Mouse (Mus musculus): ENCODE data around the gene Farsa.

Farsa gene

DNA sequence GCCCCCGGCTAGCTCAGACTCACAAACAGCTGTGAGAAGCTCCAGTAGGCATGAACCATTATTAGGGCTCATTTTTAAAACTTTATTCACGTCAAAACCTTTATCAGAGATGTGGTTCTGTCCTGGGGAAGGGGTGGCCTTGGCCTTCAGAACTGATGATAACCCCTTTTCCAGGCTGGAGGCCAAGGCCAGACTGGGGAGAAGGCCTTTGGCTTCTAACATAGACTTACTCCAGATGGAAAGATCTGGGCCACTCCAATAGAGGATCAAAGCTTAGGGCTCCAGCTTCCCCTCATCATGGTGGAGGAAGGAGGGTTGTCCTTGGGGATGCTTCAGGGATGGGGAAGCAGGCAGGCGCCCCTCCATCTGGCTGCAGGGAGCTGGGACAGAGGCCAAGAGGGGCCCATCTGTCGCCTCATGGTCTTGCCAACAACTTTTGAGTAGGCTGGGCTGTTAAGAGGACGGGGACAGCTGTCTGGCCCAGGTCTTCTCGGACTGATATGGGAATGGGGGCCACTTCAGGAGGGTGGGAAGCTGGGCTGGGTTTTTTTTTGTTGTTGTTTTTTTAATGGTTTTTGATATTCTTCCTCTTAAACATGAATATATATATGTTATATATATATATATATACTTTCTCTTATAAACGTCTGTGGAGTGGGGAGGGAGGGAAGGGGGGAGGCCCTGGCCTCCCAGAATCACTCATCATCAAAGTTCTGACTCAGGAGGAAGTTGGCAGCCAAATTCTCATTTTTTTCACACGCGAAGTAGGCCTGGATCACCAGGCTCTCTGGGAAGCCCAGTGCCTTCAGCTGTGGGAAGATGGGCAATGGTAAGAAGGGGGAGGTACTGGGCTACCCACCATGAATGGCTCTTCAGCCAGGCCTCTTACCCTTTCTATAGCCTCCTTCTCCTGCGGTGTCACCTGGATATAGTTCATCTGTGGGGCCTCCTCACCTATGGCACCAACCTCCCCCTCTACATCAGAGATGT lies 21.6 kb upstream of the Farsa start:
- no peak for DNase-seq (ENCODE audit: low spot score)

DNA sequence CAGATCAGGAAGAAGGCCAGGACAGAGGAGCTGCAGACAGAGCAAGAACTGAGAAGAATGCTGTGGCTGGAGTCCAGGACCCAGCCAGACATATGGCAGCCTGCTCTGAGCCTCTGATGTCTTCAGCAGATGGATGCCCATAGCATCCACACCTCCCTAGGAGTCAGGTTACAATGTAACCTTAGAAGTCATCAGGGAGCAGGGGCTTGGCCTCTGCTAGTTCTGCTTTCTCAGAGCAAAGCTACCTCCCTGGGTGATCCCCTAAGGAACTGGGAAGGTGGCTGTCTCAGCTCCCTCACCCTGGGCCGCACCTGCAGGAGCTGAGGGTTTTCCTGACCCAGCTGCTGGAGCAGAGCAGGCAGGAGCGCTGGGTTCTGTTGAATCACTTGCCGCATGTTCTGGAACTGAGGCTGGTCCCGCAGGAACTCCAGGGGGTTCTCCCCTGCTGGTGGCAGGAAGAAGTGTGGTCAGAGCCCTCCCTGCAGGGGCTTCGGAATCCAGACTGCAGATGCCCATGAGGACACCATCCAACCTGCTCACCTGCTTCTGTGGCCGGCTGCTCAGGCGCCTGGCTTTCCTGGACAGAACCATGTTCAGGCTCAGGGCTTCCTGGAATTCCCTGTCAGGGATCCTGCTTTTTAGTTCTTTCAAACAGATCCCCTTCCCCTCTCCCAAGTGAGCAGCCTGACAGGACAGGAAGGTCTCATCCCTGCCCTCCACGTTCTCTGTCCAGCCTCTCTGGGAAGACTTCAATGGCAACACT lies 19.5 kb upstream of the Farsa start:
- no peak for DNase-seq (ENCODE audit: low spot score)

DNA sequence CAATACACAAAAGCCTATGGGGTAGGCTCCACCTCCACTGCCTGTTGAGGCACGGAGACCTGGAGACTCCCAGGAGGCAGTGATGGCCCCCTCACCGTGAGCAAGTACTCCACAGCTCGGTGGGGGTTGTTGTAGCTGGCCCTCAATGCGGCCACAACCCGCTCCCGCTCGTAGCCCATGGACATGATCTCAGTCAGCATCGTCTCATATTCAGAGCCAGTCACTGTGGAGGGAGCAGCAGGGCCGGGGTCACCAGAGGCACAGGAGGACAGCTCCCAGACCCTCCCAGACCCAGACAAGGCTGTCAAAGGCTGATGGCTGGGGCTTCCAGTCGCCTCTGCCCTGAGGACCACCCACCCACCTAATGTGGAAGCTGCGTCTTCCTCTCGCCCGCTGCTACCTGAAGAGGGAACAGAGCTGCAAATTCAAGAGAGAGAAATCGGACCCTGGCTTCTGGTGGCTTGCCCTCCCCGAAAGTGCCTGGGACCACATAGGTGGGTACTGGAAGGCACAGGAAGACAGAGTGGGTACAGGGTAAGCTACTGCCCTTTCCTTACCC lies 18.8 kb upstream of the Farsa start:
- no peak for DNase-seq (ENCODE audit: low spot score)

DNA sequence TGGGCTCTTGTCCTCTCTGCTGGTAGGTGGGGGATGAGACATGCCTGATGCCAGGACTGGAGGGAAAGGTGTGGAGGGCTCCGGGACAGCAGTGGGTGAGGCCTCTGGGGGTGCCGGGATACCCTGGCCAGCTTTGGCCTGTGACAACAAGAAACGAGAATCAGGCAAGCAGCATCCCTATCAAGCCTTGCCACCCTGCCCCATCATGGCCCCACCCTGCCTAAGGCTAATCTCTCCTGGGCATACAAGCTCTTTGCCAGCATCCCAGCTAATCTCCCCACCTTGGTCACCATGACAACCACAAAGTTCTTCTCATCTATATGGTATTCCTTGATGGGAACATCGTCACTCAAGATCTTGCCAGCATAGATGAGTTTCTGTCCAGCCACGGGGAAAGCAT lies 18.3 kb upstream of the Farsa start:
- no peak for DNase-seq (ENCODE audit: low spot score)

DNA sequence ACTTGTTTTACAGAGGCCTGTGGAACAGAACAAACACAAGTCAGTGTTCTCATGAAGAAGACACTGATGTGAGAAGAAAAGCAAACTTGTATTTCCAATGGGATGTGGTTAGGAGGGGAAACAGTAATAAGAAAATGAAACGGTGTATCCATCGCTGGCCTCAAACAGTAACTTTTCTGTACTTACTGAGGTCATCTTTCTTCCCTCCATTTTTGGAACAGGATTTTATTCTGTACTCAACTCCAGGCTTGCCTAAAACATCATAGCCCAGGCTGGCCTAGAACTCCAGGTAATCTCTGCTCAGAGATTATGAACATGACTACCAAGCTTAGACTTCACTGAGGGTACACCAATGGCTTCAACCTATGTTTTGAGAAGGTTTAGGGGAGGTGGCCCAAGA lies 17.4 kb upstream of the Farsa start:
- DNase-seq (ENCODE audit: low spot score): no peak

DNA sequence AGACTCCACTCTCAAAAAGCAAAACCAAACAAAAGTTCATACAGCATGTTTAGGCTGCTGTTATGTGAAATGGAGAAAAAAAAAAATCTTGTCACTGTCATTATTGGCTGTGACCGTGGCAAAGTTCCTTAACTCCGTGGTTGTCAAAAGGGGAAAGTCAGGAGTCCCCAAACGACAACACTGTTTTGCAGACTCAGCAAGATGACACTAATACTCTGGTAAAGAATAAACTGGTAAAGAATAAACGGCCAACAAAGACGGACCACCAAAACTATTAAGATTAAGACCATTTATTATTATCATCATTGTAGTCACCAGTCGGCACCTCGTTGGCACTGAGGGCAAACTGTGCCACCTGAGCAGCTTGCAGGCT lies 16.9 kb upstream of the Farsa start:
- no peak for DNase-seq (ENCODE audit: low spot score)

DNA sequence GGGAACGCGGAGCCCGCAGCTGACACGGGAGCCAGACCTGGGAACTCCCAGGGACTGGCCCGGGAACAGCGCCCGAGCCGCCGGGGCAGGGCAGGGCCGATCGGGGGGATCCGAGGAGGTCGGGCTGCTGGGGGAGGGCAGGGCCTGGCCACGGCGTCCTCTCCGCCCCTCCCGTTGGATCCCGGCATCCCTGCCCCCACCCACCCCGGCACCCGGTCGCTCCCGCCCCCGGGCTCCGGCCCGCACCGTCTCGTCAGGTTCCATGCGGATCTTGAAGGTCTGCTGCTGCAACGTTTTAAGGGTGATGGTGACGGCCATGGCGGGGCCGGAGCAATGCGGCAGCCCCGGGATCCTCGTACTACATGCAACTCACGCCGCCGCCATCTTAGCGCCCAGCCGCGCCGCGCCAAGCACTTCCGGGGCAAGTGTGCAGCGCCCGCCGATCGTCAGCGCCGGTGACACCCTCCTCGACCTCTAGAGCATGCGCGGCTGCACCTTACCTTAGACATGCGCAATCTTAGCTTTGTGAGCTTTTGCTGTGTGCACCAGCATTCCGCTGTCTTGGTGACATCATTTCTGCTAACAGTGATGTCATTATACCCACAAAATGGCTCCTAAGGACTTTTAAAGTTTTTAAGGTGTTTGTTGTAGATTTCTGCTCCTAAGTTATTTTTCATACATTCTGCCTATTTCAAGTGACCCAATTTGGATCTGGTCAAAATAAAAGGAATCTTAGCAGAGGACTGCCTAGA lies 16.4 kb upstream of the Farsa start, which contains the start of gene Rad23a:
Gene Rad23a (minus strand): TSS at position 418 of the 752 bp plus-strand sequence.
- peak; percentile 88 for DNase-seq (ENCODE audit: low spot score)

DNA sequence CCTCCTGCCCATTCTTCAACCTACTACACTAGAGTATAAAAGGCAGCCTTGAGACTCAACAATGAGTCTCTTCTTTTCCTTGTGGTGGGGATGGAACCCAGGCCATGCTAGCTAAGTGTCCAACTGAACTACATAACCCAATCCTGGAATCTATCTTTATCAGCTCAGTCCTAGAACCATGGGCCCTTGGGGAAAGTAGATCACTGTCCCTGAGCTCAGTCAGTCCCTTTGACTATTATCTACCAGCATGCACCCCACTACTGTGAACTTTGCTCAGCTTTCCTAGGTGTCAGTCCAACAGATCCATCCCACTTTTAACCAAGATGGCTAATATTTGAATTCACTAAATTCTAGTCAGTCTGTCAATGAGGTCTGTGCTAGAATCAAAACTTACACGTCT lies 15.3 kb upstream of the Farsa start:
- DNase-seq (ENCODE audit: low spot score): no peak

DNA sequence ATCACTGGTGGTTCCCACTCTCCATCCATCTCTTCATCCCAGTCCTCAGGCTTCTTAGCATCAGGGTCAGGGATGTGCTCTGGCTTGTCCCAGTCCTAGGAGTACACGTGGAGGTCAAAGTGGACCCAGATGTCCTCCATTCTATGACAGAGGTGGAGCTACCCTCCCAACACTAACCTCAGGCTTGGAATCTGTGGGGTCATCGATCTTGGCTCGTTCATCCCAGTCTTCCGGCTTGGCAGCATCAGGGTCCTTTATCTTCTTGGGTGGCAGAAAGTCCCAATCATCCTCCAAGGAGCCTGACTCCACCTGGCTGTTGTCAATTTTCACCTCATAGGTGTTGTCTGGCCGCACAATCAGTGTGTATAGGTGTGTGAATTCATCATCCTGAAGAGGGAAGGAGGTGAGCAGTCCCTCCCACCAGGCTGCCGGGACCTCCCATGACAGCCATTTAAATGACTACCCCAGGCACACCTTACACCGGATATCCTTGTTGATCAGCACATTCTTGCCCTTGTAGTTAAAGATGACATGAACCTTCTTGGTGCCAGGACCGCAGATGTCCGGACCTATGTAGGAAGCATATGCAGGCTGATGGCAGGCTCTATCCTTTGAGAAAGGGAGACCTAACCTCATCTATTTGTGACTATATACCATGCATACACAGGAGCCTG lies 12.3 kb upstream of the Farsa start:
- no peak for DNase-seq (ENCODE audit: low spot score)

DNA sequence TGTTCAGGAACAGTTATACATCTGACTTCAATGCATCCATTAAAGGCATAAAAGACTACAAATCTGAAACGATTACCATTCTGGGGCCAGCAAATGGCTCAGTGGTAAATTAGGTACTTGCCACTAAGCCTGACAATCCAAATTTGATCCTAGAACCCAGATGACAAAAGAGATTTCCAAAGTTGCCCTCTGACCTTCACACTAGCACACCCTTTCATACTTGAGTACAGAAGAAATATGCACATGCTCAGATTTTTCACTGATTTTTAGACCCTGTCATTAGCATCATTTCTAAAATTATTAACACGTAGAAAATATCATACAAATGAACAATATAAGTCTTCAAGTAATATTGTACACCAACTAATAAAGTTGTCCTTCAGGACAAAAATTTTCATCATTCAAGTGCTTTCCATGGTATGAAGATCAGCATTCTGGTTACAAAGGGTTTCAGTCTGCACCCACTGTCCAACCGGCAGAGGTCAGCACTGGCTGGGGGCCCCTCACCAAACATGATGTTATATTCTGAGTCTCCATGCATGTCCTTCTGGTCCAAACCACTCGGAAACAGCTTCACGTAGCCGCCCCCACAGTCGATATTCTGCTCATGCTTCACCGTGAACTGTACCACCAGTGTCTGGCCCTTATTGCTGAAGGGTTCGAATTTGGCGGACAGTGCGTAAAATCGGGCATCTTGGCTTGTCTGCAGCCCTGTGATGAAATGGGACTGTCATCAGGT lies 11.3 kb upstream of the Farsa start:
- no peak for DNase-seq (ENCODE audit: low spot score)

DNA sequence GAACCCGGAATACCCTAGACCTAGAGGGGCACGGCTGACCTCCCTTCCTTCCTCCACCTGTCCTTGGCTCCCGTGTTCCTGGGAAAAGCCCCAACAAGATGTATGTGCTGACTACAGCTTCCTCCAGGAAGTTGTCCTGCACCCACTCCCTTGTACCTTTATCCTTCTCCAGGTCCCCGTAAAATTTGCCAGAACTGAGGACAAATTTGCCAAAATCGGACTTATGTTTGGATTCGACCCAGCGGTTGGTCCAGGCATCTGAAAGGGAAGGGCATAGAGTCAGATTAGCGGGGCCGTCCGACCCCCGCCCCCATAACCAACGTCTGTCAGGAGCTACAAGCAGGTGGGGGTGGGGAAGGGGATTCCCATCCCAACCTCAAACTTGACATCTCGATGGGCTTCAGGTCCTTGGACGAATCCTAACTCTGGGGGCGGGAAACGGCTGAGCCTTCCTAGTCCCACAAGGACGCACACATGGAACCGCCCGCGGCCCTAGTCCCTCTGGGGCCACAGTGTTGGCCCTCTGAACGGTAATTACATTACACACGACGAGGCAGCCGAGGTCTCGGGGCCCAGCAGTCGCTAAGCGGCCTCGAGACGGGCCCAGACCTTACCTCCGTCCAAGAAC lies 10.6 kb upstream of the Farsa start:
- DNase-seq (ENCODE audit: low spot score): no peak

DNA sequence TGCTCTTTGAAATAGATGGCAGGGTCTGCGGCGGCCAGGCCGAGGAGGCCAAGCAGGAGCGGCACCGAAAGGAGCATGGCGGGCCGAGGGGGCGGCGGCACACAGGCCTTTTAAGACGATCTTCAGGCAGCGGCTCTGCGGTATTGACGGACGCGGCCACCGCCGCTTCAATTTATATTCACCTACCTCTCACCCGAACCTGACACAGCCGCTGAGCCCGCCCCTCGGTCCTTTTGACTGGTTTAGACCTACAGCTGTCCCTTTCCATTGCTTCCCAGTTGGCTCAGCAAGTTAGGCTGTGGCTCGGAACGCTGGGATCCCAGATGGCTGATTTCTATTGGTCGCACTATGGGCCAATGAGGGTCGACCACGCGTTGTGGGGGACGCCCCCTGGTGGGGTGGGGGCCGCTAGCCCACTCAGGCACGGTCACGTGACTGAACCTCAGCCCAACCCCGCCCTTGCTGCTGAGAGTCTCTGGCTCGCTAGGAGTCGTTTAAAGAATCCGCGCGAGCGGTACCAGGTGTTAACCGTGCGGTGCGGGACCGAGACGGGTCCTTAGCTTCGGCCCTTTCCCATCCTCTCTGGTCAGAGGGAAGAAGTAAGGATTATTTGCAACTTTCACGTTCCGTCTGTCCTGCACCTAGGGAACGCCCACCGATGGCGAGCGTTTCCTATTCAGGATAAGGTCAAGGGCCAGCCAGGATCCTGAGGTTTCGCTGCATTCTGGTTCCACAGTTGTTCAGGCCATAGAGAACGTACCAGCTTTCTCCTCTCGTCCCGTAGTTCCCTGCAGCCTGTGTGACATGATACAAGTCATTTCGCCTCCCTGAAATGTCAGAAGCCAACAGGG lies 9.8 kb upstream of the Farsa start, which contains the start of gene Calr:
Gene Calr (minus strand): TSS at position 213 of the 851 bp plus-strand sequence.
- DNase-seq (ENCODE audit: low spot score): peak; percentile 100

DNA sequence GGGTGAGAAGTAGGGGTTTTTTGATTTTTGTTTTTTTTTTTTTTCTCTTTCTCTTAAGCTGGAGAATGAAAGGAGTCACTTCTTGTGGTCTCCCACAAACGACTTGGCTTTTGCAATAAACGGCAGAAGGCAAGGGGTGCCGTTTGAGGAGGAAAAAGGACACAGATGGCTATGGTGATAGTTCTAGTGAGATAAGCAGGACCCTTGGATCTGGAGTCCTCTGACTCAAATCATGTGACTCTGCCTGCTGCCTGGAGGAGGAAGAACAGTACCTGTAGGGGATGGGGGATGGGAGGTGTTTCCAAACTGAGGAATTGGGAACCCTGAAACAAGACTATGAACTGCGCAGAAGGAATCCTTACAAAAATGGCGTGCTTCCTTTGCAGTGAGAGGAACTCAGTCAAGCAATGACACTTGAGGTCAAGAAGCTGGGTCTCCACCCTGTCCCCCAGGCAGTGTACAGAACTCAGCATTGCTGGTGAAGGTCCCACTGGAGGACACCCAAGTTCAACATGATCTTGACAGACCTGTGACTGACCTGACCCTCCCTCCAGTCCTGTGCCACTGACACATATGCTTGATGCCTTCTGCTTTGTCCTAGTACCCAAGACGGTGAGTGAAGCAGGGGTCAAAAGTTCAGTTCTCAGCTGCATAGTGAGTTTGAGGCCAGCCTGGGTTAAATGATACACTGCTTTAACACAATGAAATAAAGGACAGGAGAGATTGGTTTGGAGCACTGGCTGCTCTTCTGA lies 8.9 kb upstream of the Farsa start:
- no peak for DNase-seq (ENCODE audit: low spot score)

DNA sequence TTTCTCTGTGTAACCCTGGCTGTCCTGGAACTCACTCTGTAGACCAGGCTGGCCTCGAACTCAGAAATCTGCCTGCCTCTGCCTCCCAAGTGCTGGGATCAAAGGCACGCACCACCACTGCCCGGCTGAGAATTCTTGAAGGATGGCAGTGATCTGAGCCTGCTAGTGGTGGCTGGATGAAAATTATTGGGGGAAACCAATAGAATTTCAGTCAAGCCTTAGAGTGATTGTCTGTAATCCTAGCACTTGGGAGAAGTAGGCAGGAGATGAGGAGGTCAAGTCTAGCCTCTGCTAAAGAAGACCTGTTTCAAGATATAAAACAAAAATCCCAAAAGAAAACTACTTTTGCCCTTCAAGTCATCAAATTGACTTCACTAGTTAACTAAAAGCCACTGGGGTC lies 355 bp upstream of the Farsa start:
- no peak for DNase-seq (ENCODE audit: low spot score)

DNA sequence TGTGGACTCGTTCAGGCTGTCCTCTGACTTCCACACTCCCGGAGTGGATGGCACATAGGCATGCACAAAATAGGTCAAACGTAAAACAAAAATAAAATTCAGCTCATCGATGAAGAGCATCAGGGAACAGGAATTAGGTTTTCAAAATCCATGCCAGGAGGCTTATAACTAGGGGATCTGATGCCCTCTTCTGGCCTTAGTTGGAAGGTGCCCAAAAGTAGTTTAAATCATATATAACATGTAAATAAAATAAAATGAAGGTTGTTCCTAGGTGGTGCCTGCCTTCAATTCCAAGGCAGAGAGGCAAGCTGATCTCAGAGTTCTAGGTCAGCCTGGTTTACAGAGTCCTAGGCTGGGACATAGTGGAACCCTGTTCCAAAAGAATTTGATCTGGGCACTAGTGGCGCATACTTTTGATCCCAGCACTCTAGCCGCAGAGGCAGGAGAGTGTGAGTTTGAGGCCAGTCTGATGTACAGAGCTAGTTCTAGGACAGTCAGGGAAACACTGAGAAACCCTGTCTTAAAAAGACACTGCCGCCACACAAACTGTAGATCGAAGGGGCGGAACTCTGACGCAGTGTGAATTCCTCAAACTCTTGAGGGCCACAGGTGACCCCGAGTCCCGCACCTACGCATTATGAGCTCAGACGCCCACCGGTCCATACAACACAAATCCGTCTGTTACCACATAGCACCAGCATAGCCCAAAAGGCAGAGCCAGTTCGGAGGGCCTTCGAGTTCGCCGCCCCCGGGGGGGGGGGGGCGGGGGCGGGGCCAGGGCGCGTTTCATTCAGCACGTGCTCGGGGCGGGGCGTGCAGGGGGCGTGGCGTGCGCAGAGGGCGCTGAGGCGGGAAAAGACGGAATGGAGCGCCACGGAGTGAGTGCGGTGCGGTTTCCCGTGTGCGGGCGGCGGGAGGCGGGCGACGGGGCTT lies 14.9 kb downstream of the Farsa start, which contains the start of gene Syce2:
Gene Syce2 (plus strand): TSS at position 736 of the 933 bp plus-strand sequence.
- no peak for DNase-seq (ENCODE audit: low spot score)

DNA sequence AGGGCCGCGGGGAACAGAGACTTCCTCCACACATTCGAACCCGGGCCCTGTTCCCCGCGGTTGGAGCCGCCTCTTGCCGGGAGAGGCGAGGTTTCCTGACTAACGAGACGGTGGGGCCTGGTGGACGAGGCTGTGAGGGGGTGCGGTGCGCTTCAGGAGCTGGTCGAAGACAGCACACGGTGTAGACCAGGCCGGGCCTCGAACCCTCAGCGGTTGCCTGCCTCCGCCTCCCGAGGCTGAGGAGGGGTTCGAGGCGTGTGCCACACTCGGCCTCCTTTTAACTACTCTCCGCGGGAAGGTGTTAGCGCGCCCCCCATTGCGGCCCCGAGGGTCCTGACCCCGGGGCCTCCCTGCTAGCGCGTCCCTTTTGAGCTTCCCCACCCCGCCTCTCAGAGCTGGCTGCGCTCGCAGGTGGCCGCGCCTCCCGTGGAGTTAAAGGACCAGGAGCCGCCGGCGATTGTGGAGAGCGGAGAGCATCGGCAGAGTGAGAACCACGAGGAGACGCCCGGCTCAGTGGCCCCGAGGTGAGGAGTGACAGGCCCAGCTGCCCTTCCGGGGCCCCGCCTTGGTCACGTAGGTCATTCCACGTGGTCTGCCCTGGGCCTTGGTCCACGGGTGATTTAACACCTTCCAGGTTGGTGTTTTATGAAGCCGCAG lies 15.6 kb downstream of the Farsa start:
- DNase-seq (ENCODE audit: low spot score): no peak

DNA sequence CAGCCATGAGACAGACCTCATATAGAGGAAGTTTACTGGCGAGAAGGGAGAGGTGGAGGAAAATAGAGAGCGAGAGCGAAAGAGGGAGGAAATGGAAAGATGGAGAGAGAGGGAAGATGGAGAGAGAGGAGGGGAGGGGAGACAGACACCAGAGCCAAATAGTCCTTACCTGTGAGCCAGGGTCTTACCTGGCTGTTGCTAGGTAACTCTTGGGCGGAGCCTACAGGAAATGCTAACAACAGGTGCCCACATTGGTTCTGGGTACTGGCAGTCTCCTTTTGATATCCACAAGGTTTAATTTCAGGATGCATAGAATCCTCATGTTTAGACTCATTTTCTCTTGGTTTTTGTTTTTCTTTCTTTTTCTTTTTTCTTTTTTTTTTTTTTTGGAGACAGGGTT lies 16.2 kb downstream of the Farsa start:
- no peak for DNase-seq (ENCODE audit: low spot score)

All from left cerebral cortex, adult 11 months (tissue).